Mouse (Mus musculus): Measurements from ENCODE around the gene Zmynd10. TPM values are rescaled to one million over a fixed set of nuclear protein-coding genes. Genes with fewer than 3 reads are reported as not detected.
A peak's percentile ranks its signal among the peaks of the same experiment; 100 is the strongest.

Zmynd10 gene
- total and polyA plus RNA-seq, 2 experiments from 2014 or later = 0.25 TPM; not detected in 1

- DNase-seq (ENCODE audit: low spot score) (no peak), ATAC-seq (ENCODE audit: insufficient read depth, low read depth) (no peak)
- Histone ChIP-seq H3K36me3 (replicated peaks; ENCODE audit: control insufficient read depth, insufficient read depth, low read length) (peaks cover 22% of the 10 kb centered on the region), H3K27ac (ENCODE audit: low read depth) (peak within 1 kb of the TSS; percentile 90), H3K27me3 (ENCODE audit: control insufficient read depth, insufficient read depth, low read length) (no peaks in the 10 kb centered on the region), H3K9ac (replicated peaks; ENCODE audit: low read depth, low read length) (peak within 1 kb of the TSS; percentile 77), H3K4me2 (ENCODE audit: low read depth, low read length) (peak within 1 kb of the TSS; percentile 76), H3K4me1 (ENCODE audit: control insufficient read depth, insufficient read depth) (peaks cover 29% of the 10 kb centered on the region), H3K4me3 (ENCODE audit: low read depth, low read length) (peak within 1 kb of the TSS; percentile 76), H3K9me3 (replicated peaks; ENCODE audit: control insufficient read depth, low read length) (no peaks in the 10 kb centered on the region)
- WGBS = 21% methylated on average over 18 of the region's 18 CpGs
- no peak for TF ChIP-seq EP300 (IDR thresholded peaks at IDR 0.05; ENCODE audit: low read depth)
- no peak for TF ChIP-seq CTCF (IDR thresholded peaks at IDR 0.05; ENCODE audit: low read depth)
Observed at GRCm38 (mm10) chr9:107567702-107568319, 20.7 kb downstream of the Zmynd10 start, which contains the start of gene Hyal2. TSS of gene Hyal2 (plus strand) at chr9:107567945.

- DNase-seq (ENCODE audit: low spot score) (peak; percentile 85), ATAC-seq (ENCODE audit: insufficient read depth, low read depth) (peak; percentile 79)
- TF ChIP-seq CTCF (IDR thresholded peaks at IDR 0.05; ENCODE audit: low read depth) = no peak
- TF ChIP-seq EP300 (IDR thresholded peaks at IDR 0.05; ENCODE audit: low read depth) = peak; percentile 95
- peak overlapping the region; percentile 76 for H3K4me2 ChIP-seq (ENCODE audit: low read depth, low read length)
- H3K4me1 ChIP-seq (ENCODE audit: control insufficient read depth, insufficient read depth) = peaks cover 28% of the 10 kb centered on the region
- H3K27ac ChIP-seq (ENCODE audit: low read depth) = peak overlapping the region; percentile 90
- H3K27me3 ChIP-seq (ENCODE audit: control insufficient read depth, insufficient read depth, low read length) = no peaks in the 10 kb centered on the region
- H3K9ac ChIP-seq (replicated peaks; ENCODE audit: low read depth, low read length) = peak overlapping the region; percentile 77
- H3K36me3 ChIP-seq (replicated peaks; ENCODE audit: control insufficient read depth, insufficient read depth, low read length) = peaks cover 27% of the 10 kb centered on the region
- peak overlapping the region; percentile 76 for H3K4me3 ChIP-seq (ENCODE audit: low read depth, low read length)
- no peaks in the 10 kb centered on the region for H3K9me3 ChIP-seq (replicated peaks; ENCODE audit: control insufficient read depth, low read length)
- 2% methylated on average over 41 of the region's 41 CpGs for WGBS
Observed at GRCm38 (mm10) chr9:107568331-107569261, 21.5 kb downstream of the Zmynd10 start.

GRCm38 (mm10) chr9:107569270-107569669 lies 22.2 kb downstream of the Zmynd10 start:
- TF ChIP-seq CTCF (IDR thresholded peaks at IDR 0.05; ENCODE audit: low read depth) (no peak), EP300 (IDR thresholded peaks at IDR 0.05; ENCODE audit: low read depth) (no peak)
- ATAC-seq (ENCODE audit: insufficient read depth, low read depth) (peak; percentile 24), DNase-seq (ENCODE audit: low spot score) (no peak)
- Histone ChIP-seq H3K4me1 (ENCODE audit: control insufficient read depth, insufficient read depth) (peaks cover 21% of the 10 kb centered on the region), H3K27me3 (ENCODE audit: control insufficient read depth, insufficient read depth, low read length) (no peaks in the 10 kb centered on the region), H3K4me2 (ENCODE audit: low read depth, low read length) (peak overlapping the region; percentile 76), H3K36me3 (replicated peaks; ENCODE audit: control insufficient read depth, insufficient read depth, low read length) (peaks cover 27% of the 10 kb centered on the region), H3K9me3 (replicated peaks; ENCODE audit: control insufficient read depth, low read length) (no peaks in the 10 kb centered on the region), H3K9ac (replicated peaks; ENCODE audit: low read depth, low read length) (peak overlapping the region; percentile 77), H3K27ac (ENCODE audit: low read depth) (peak overlapping the region; percentile 90), H3K4me3 (ENCODE audit: low read depth, low read length) (peak overlapping the region; percentile 76)
- 1% methylated on average over 22 of the region's 23 CpGs for WGBS

- Histone ChIP-seq H3K27ac (ENCODE audit: low read depth) (peak overlapping the region; percentile 90), H3K4me2 (ENCODE audit: low read depth, low read length) (peak overlapping the region; percentile 76), H3K9ac (replicated peaks; ENCODE audit: low read depth, low read length) (peak overlapping the region; percentile 77), H3K27me3 (ENCODE audit: control insufficient read depth, insufficient read depth, low read length) (no peaks in the 10 kb centered on the region), H3K4me1 (ENCODE audit: control insufficient read depth, insufficient read depth) (peaks cover 21% of the 10 kb centered on the region), H3K9me3 (replicated peaks; ENCODE audit: control insufficient read depth, low read length) (no peaks in the 10 kb centered on the region), H3K4me3 (ENCODE audit: low read depth, low read length) (peak overlapping the region; percentile 76), H3K36me3 (replicated peaks; ENCODE audit: control insufficient read depth, insufficient read depth, low read length) (peaks cover 27% of the 10 kb centered on the region)
- ATAC-seq (ENCODE audit: insufficient read depth, low read depth) (no peak), DNase-seq (ENCODE audit: low spot score) (no peak)
- 52% methylated on average over 13 of the region's 13 CpGs for WGBS
- TF ChIP-seq CTCF (IDR thresholded peaks at IDR 0.05; ENCODE audit: low read depth) (no peak; the same call in 1 of the 2 replicates), EP300 (IDR thresholded peaks at IDR 0.05; ENCODE audit: low read depth) (no peak)
Observed at GRCm38 (mm10) chr9:107570016-107570415, 22.9 kb downstream of the Zmynd10 start.

GRCm38 (mm10) chr9:107570845-107571244 lies 23.7 kb downstream of the Zmynd10 start:
- H3K27ac ChIP-seq (ENCODE audit: low read depth) = peak overlapping the region; percentile 56; the same call in 1 of the 2 replicates
- H3K27me3 ChIP-seq (ENCODE audit: control insufficient read depth, insufficient read depth, low read length) = no peaks in the 10 kb centered on the region
- WGBS = 33% methylated on average over 21 of the region's 21 CpGs
- peaks cover 27% of the 10 kb centered on the region for H3K36me3 ChIP-seq (replicated peaks; ENCODE audit: control insufficient read depth, insufficient read depth, low read length)
- H3K9ac ChIP-seq (replicated peaks; ENCODE audit: low read depth, low read length) = no peak overlapping the region
- TF ChIP-seq CTCF (IDR thresholded peaks at IDR 0.05; ENCODE audit: low read depth) = no peak
- TF ChIP-seq EP300 (IDR thresholded peaks at IDR 0.05; ENCODE audit: low read depth) = no peak
- peak overlapping the region; percentile 76 for H3K4me2 ChIP-seq (ENCODE audit: low read depth, low read length)
- peaks cover 21% of the 10 kb centered on the region for H3K4me1 ChIP-seq (ENCODE audit: control insufficient read depth, insufficient read depth)
- no peak for DNase-seq (ENCODE audit: low spot score)
- no peaks in the 10 kb centered on the region for H3K9me3 ChIP-seq (replicated peaks; ENCODE audit: control insufficient read depth, low read length)
- H3K4me3 ChIP-seq (ENCODE audit: low read depth, low read length) = peak overlapping the region; percentile 76
- ATAC-seq (ENCODE audit: insufficient read depth, low read depth) = no peak
